Mouse (Mus musculus) neural tube, embryonic 15.5 days (tissue): ENCODE measurements around the gene Gm8220. TPM values are rescaled to one million over a fixed set of nuclear protein-coding genes. Genes with fewer than 3 reads are reported as not detected.
"Not testable (repeated sequence)": the region's sequence is repeated elsewhere in the genome, so short reads cannot be mapped to it uniquely, and the experiment has no call there.

Source experiments
- ATAC-seq: fragments of 200-750 bp; cut with Nextera tagmentation; 2 replicates; pipeline ENCODE4 v1.8.0; 2017; ENCODE audit warnings: mild to moderate bottlenecking, moderate TSS enrichment, moderate library complexity; ENCODE audit not compliant: low FRiP score
- H3K27ac ChIP-seq: fragments of 300-500 bp; sonication (generic); replicated peaks from 2 replicates; pipeline ENCODE4 v1.5.1; 2015; ENCODE audit warnings: mild to moderate bottlenecking, inconsistent platforms
- H3K27me3 ChIP-seq: fragments of 300-500 bp; sonication (generic); replicated peaks from 2 replicates; pipeline ENCODE4 v1.6.1; 2015; ENCODE audit warnings: inconsistent platforms
- H3K36me3 ChIP-seq: fragments of 300-500 bp; sonication (generic); 2 replicates; pipeline ENCODE4 v1.6.1; 2015; ENCODE audit warnings: inconsistent platforms
- H3K4me1 ChIP-seq: fragments of 300-500 bp; sonication (generic); 2 replicates; pipeline ENCODE4 v1.6.1; 2015; ENCODE audit warnings: inconsistent platforms
- H3K4me2 ChIP-seq: fragments of 300-500 bp; sonication (generic); 2 replicates; pipeline ENCODE4 v1.6.1; 2015; ENCODE audit warnings: inconsistent platforms, mild to moderate bottlenecking, moderate library complexity
- H3K4me3 ChIP-seq: fragments of 300-500 bp; sonication (generic); replicated peaks from 2 replicates; pipeline ENCODE4 v1.5.1; 2015; ENCODE audit warnings: mild to moderate bottlenecking, inconsistent platforms
- H3K9ac ChIP-seq: fragments of 300-500 bp; sonication (generic); replicated peaks from 2 replicates; pipeline ENCODE4 v1.6.1; 2015; ENCODE audit warnings: mild to moderate bottlenecking, inconsistent platforms
- H3K9me3 ChIP-seq: fragments of 300-500 bp; sonication (generic); replicated peaks from 2 replicates; pipeline ENCODE4 v1.6.1; 2016; ENCODE audit warnings: inconsistent platforms
- WGBS: fragments of 180-500 bp; shearing (Covaris S2); methylation state at CpG from one replicate; pipeline ENCODE4 v1.1.7; 2015; ENCODE audit warnings: mixed read lengths; 5-methylcytosine and 5-hydroxymethylcytosine counted together
- polyA plus RNA-seq: library from polyadenylated mRNA; unstranded; fragments of >200 nt; fragmentation: Nextera tagmentation; extraction: Ambion mirVana; gene quantifications from 2 replicates; pipeline ENCODE4 v1.2.1, GENCODE M21; 2015

Gene Gm8220
- polyA plus RNA-seq: not detected in 2 replicates

- not testable (repeated sequence) for H3K36me3 ChIP-seq, H3K4me1 ChIP-seq, H3K27ac ChIP-seq, H3K9me3 ChIP-seq, ATAC-seq, H3K27me3 ChIP-seq, H3K4me3 ChIP-seq, H3K4me2 ChIP-seq, H3K9ac ChIP-seq
- WGBS: 95% methylated on average over 2 of the region's 2 CpGs
Observed at GRCm38 (mm10) chr14:44285280-44285679, at the start of gene Gm8220. TSS of gene Gm8220 (plus strand) at chr14:44285580.

GRCm38 (mm10) chr14:44248039-44248438, 37.3 kb upstream of the Gm8220 start:
- H3K4me1 ChIP-seq: no peaks in the 10 kb centered on the region
- no peak overlapping the region for H3K27ac ChIP-seq
- no peak overlapping the region for H3K4me2 ChIP-seq
- no peaks in the 10 kb centered on the region for H3K27me3 ChIP-seq
- H3K9me3 ChIP-seq: no peaks in the 10 kb centered on the region
- no peak overlapping the region for H3K9ac ChIP-seq
- H3K4me3 ChIP-seq: no peak overlapping the region
- no peaks in the 10 kb centered on the region for H3K36me3 ChIP-seq
- no peak for ATAC-seq
- 93% methylated on average over 16 of the region's 16 CpGs for WGBS

- not testable (repeated sequence) for H3K36me3 ChIP-seq, H3K9me3 ChIP-seq, ATAC-seq, H3K9ac ChIP-seq, H3K27ac ChIP-seq, H3K4me3 ChIP-seq, H3K27me3 ChIP-seq, H3K4me1 ChIP-seq, H3K4me2 ChIP-seq
- WGBS: 83% methylated on average over 4 of the region's 4 CpGs
Observed at GRCm38 (mm10) chr14:44312049-44312448, 26.7 kb downstream of the Gm8220 start.

GRCm38 (mm10) chr14:44338484-44338883, 53.1 kb downstream of the Gm8220 start, which contains the start of gene Gm5930:
TSS of gene Gm5930 (minus strand) at chr14:44338584.
- H3K36me3 ChIP-seq, H3K4me1 ChIP-seq, H3K27ac ChIP-seq, H3K4me3 ChIP-seq, H3K27me3 ChIP-seq, H3K9ac ChIP-seq, H3K9me3 ChIP-seq, H3K4me2 ChIP-seq, ATAC-seq: not testable (repeated sequence)
- WGBS: no CpG with 5 or more reads among the region's 2 CpGs

Other genes with a start within 250 kb of the Gm8220 start
- gene Ear2, start 182.9 kb upstream of the Gm8220 start, polyA plus RNA-seq: 0.22 and 0.27 TPM in 2 replicates
- gene Gm3327, start 161.7 kb upstream of the Gm8220 start, polyA plus RNA-seq: not detected in 2 replicates
- gene Gm8212, start 87.9 kb upstream of the Gm8220 start, polyA plus RNA-seq: not detected in 2 replicates
- gene 4930503E14Rik, start 72.3 kb upstream of the Gm8220 start, polyA plus RNA-seq: not detected in 2 replicates
- not detected in 2 replicates for gene Gm5930, start 53.0 kb downstream of the Gm8220 start, polyA plus RNA-seq
- not detected in 2 replicates for gene Gm8229, start 79.8 kb downstream of the Gm8220 start, polyA plus RNA-seq
- gene Gm3371, start 125.1 kb downstream of the Gm8220 start, polyA plus RNA-seq: not detected in 2 replicates
- gene Gm8232, start 148.1 kb downstream of the Gm8220 start, polyA plus RNA-seq: not detected in 2 replicates
- 0.18 TPM in 1 of 2 replicates, not detected in the other for gene BC061237, start 206.9 kb downstream of the Gm8220 start, polyA plus RNA-seq
- not detected in 2 replicates for gene Gm17093, start 232.7 kb downstream of the Gm8220 start, polyA plus RNA-seq